Mouse (Mus musculus) intestine, embryonic 14.5 days (tissue): ENCODE data around the gene Ccdc97. TPM values are rescaled to one million over a fixed set of nuclear protein-coding genes. Genes with fewer than 3 reads are reported as not detected.

ENCODE experiments used
- ATAC-seq: fragments of 200-750 bp; cut with Nextera tagmentation; replicated peaks from 2 replicates; pipeline ENCODE4 v1.8.0; 2017; ENCODE audit warnings: low read depth, moderate number of reproducible peaks, moderate TSS enrichment, moderate library complexity; ENCODE audit not compliant: low FRiP score, low TSS enrichment
- DNase-seq: peaks from one replicate; pipeline ENCODE4 v3.0.0-alpha.2; 2018; ENCODE audit warnings: low spot score
- H3K27ac ChIP-seq: fragments of 300-500 bp; sonication (generic); 2 replicates; pipeline ENCODE4 v1.5.1; 2014; ENCODE audit warnings: low read depth, mild to moderate bottlenecking, control low read depth
- H3K27me3 ChIP-seq: fragments of 300-500 bp; sonication (generic); replicated peaks from 2 replicates; pipeline ENCODE4 v1.6.1; 2014; ENCODE audit warnings: low read length, control low read depth; ENCODE audit not compliant: control insufficient read depth, insufficient read depth
- H3K36me3 ChIP-seq: fragments of 300-500 bp; sonication (generic); 2 replicates; pipeline ENCODE4 v1.6.1; 2014; ENCODE audit warnings: low read length, control low read depth; ENCODE audit not compliant: control insufficient read depth, insufficient read depth
- H3K4me1 ChIP-seq: fragments of 300-500 bp; sonication (generic); replicated peaks from 2 replicates; pipeline ENCODE4 v1.6.1; 2014; ENCODE audit warnings: low read length, control low read depth, mixed read lengths; ENCODE audit not compliant: control insufficient read depth, insufficient read depth
- H3K4me2 ChIP-seq: fragments of 300-500 bp; sonication (generic); 2 replicates; pipeline ENCODE4 v1.6.1; 2014; ENCODE audit warnings: low read length
- H3K4me3 ChIP-seq: fragments of 300-500 bp; sonication (generic); 2 replicates; pipeline ENCODE4 v1.5.1; 2014; ENCODE audit warnings: low read depth, low read length, control low read depth, mixed read lengths
- H3K9ac ChIP-seq: fragments of 300-500 bp; sonication (generic); 2 replicates; pipeline ENCODE4 v1.6.1; 2014; ENCODE audit warnings: mild to moderate bottlenecking, low read length
- H3K9me3 ChIP-seq: fragments of 300-500 bp; sonication (generic); 2 replicates; pipeline ENCODE4 v1.6.1; 2016; ENCODE audit warnings: low read length, control low read depth; ENCODE audit not compliant: control insufficient read depth
- WGBS: fragments of 180-500 bp; shearing (Covaris S2); extraction: QIAGEN DNeasy Blood & Tissue Kit; methylation state at CpG from one replicate; pipeline ENCODE4 v1.1.7; 2014; 5-methylcytosine and 5-hydroxymethylcytosine counted together
- polyA plus RNA-seq: library from polyadenylated mRNA; unstranded; fragments of >200 nt; fragmentation: Nextera tagmentation; extraction: Ambion mirVana; gene quantifications from 2 replicates; pipeline ENCODE4 v1.2.1, GENCODE M21; 2014

Ccdc97 gene
- polyA plus RNA-seq, 1 experiment from 2014 or later, result 27.4 TPM

GRCm38 (mm10) chr7:25707581-25708292 lies 11.2 kb downstream of the Ccdc97 start:
- no peak for ATAC-seq
- Histone ChIP-seq H3K4me3 (no peak overlapping the region), H3K9me3 (no peaks in the 10 kb centered on the region), H3K27me3 (no peaks in the 10 kb centered on the region), H3K9ac (no peak overlapping the region), H3K27ac (peak overlapping the region; percentile 55; the same call in 1 of the 2 replicates), H3K36me3 (peaks cover 8% of the 10 kb centered on the region), H3K4me1 (peaks cover 52% of the 10 kb centered on the region), H3K4me2 (no peak overlapping the region)
- DNase-seq, result no peak
- WGBS, result 26% methylated on average over 15 of the region's 15 CpGs

GRCm38 (mm10) chr7:25706578-25707170 lies 12.2 kb downstream of the Ccdc97 start:
- DNase-seq, result no peak
- no peak for ATAC-seq
- Histone ChIP-seq H3K4me3 (no peak overlapping the region), H3K4me2 (no peak overlapping the region), H3K36me3 (no peaks in the 10 kb centered on the region), H3K27me3 (no peaks in the 10 kb centered on the region), H3K4me1 (peaks cover 45% of the 10 kb centered on the region), H3K27ac (peak overlapping the region; percentile 55; the same call in 1 of the 2 replicates), H3K9ac (no peak overlapping the region), H3K9me3 (peaks cover 5% of the 10 kb centered on the region)
- 34% methylated on average over 7 of the region's 7 CpGs for WGBS

GRCm38 (mm10) chr7:25705801-25706251 lies 13.1 kb downstream of the Ccdc97 start:
- DNase-seq, result no peak
- no peak overlapping the region for H3K27ac ChIP-seq
- ATAC-seq, result no peak

GRCm38 (mm10) chr7:25704716-25705364 lies 14.0 kb downstream of the Ccdc97 start:
- no peak overlapping the region for H3K27ac ChIP-seq
- peaks cover 28% of the 10 kb centered on the region for H3K4me1 ChIP-seq
- no peak overlapping the region for H3K4me3 ChIP-seq
- H3K27me3 ChIP-seq, result no peaks in the 10 kb centered on the region
- DNase-seq (peak; percentile 64), ATAC-seq (peak; percentile 30; the same call in 1 of the 2 replicates)
- no peaks in the 10 kb centered on the region for H3K36me3 ChIP-seq
- no peak overlapping the region for H3K9ac ChIP-seq
- 12% methylated on average over 36 of the region's 37 CpGs for WGBS
- peak overlapping the region; percentile 36 for H3K4me2 ChIP-seq
- peaks cover 5% of the 10 kb centered on the region for H3K9me3 ChIP-seq

More at GRCm38 (mm10) chr7:25705801-25706251, 13.1 kb downstream of the Ccdc97 start:
- H3K27me3 ChIP-seq, result no peaks in the 10 kb centered on the region
- H3K4me2 ChIP-seq, result no peak overlapping the region
- 49% methylated on average over 6 of the region's 6 CpGs for WGBS
- H3K36me3 ChIP-seq, result no peaks in the 10 kb centered on the region
- H3K4me3 ChIP-seq, result no peak overlapping the region
- no peak overlapping the region for H3K9ac ChIP-seq
- H3K9me3 ChIP-seq, result peaks cover 5% of the 10 kb centered on the region
- H3K4me1 ChIP-seq, result peaks cover 38% of the 10 kb centered on the region

GRCm38 (mm10) chr7:25703793-25704494 lies 14.9 kb downstream of the Ccdc97 start:
- Histone ChIP-seq H3K4me2 (peak overlapping the region; percentile 36; the same call in 1 of the 2 replicates), H3K36me3 (no peaks in the 10 kb centered on the region), H3K9me3 (peaks cover 5% of the 10 kb centered on the region), H3K4me3 (no peak overlapping the region), H3K4me1 (peaks cover 28% of the 10 kb centered on the region), H3K27me3 (no peaks in the 10 kb centered on the region), H3K27ac (no peak overlapping the region), H3K9ac (no peak overlapping the region)
- DNase-seq (no peak), ATAC-seq (no peak)
- 34% methylated on average over 10 of the region's 10 CpGs for WGBS

GRCm38 (mm10) chr7:25702350-25702749 lies 16.5 kb downstream of the Ccdc97 start:
- Histone ChIP-seq H3K27me3 (no peaks in the 10 kb centered on the region), H3K4me2 (no peak overlapping the region), H3K4me3 (no peak overlapping the region), H3K9ac (no peak overlapping the region), H3K4me1 (peaks cover 22% of the 10 kb centered on the region), H3K36me3 (no peaks in the 10 kb centered on the region), H3K27ac (no peak overlapping the region), H3K9me3 (peaks cover 5% of the 10 kb centered on the region)
- DNase-seq (no peak), ATAC-seq (no peak)
- 95% methylated on average over 2 of the region's 2 CpGs for WGBS

- ATAC-seq (no peak), DNase-seq (no peak)
- no peak overlapping the region for H3K9ac ChIP-seq
- peaks cover 5% of the 10 kb centered on the region for H3K9me3 ChIP-seq
- no peak overlapping the region for H3K4me2 ChIP-seq
- H3K36me3 ChIP-seq, result no peaks in the 10 kb centered on the region
- WGBS, result 77% methylated on average over 12 of the region's 12 CpGs
- H3K27ac ChIP-seq, result no peak overlapping the region
- H3K4me3 ChIP-seq, result no peak overlapping the region
- peaks cover 8% of the 10 kb centered on the region for H3K4me1 ChIP-seq
- H3K27me3 ChIP-seq, result no peaks in the 10 kb centered on the region
Observed at GRCm38 (mm10) chr7:25700732-25701131, 18.2 kb downstream of the Ccdc97 start.

- ATAC-seq (no peak), DNase-seq (no peak)
- no peaks in the 10 kb centered on the region for H3K27me3 ChIP-seq
- H3K4me1 ChIP-seq, result no peaks in the 10 kb centered on the region
- no peak overlapping the region for H3K27ac ChIP-seq
- H3K36me3 ChIP-seq, result no peaks in the 10 kb centered on the region
- H3K9me3 ChIP-seq, result peaks cover 5% of the 10 kb centered on the region
- no peak overlapping the region for H3K9ac ChIP-seq
- no peak overlapping the region for H3K4me3 ChIP-seq
- WGBS, result 60% methylated on average over 13 of the region's 13 CpGs
- H3K4me2 ChIP-seq, result no peak overlapping the region
Observed at GRCm38 (mm10) chr7:25699851-25700250, 19.0 kb downstream of the Ccdc97 start.
